Mouse (Mus musculus): ENCODE results near the gene Ppp1r1c. TPM values are rescaled to one million over a fixed set of nuclear protein-coding genes. Genes with fewer than 3 reads are reported as not detected.
"Not testable (repeated sequence)": the region's sequence is repeated elsewhere in the genome, so short reads cannot be mapped to it uniquely, and the experiment has no call there.

The Ppp1r1c gene
- polyA plus RNA-seq, 1 experiment from 2014 or later = not detected

- TF ChIP-seq CTCF (IDR thresholded peaks at IDR 0.05; ENCODE audit: low read depth) = no peak
- Histone ChIP-seq H3K27ac (ENCODE audit: low read depth, low read length) (no peak overlapping the region), H3K4me2 (replicated peaks; ENCODE audit: low read depth) (no peak overlapping the region), H3K9ac (ENCODE audit: low read depth, low read length) (no peak overlapping the region), H3K4me3 (ENCODE audit: low read depth, low read length) (no peak overlapping the region), H3K36me3 (ENCODE audit: control insufficient read depth, insufficient read depth) (no peaks in the 10 kb centered on the region), H3K9me3 (ENCODE audit: control insufficient read depth) (no peaks in the 10 kb centered on the region), H3K27me3 (replicated peaks; ENCODE audit: control insufficient read depth, insufficient read depth, low read length) (no peaks in the 10 kb centered on the region), H3K4me1 (replicated peaks; ENCODE audit: control insufficient read depth, insufficient read depth, low read length) (no peaks in the 10 kb centered on the region)
- 58% methylated on average over 3 of the region's 3 CpGs for WGBS
- no peak for ATAC-seq
Measured at GRCm38 (mm10) chr2:79815708-79816484, 108.3 kb downstream of the Ppp1r1c start.

GRCm38 (mm10) chr2:79819543-79819942 lies 112.0 kb downstream of the Ppp1r1c start:
- Histone ChIP-seq H3K27ac (ENCODE audit: low read depth, low read length) (no peak overlapping the region), H3K9ac (ENCODE audit: low read depth, low read length) (no peak overlapping the region), H3K27me3 (replicated peaks; ENCODE audit: control insufficient read depth, insufficient read depth, low read length) (no peaks in the 10 kb centered on the region), H3K9me3 (ENCODE audit: control insufficient read depth) (no peaks in the 10 kb centered on the region), H3K4me2 (replicated peaks; ENCODE audit: low read depth) (no peak overlapping the region), H3K4me1 (replicated peaks; ENCODE audit: control insufficient read depth, insufficient read depth, low read length) (no peaks in the 10 kb centered on the region), H3K4me3 (ENCODE audit: low read depth, low read length) (no peak overlapping the region), H3K36me3 (ENCODE audit: control insufficient read depth, insufficient read depth) (no peaks in the 10 kb centered on the region)
- WGBS = 83% methylated on average over 3 of the region's 3 CpGs
- no peak for TF ChIP-seq CTCF (IDR thresholded peaks at IDR 0.05; ENCODE audit: low read depth)
- ATAC-seq = no peak

- no peak for TF ChIP-seq CTCF (IDR thresholded peaks at IDR 0.05; ENCODE audit: low read depth)
- Histone ChIP-seq H3K27ac (ENCODE audit: low read depth, low read length) (no peak overlapping the region), H3K4me2 (replicated peaks; ENCODE audit: low read depth) (no peak overlapping the region), H3K4me3 (ENCODE audit: low read depth, low read length) (no peak overlapping the region), H3K4me1 (replicated peaks; ENCODE audit: control insufficient read depth, insufficient read depth, low read length) (no peaks in the 10 kb centered on the region), H3K9ac (ENCODE audit: low read depth, low read length) (no peak overlapping the region), H3K9me3 (ENCODE audit: control insufficient read depth) (no peaks in the 10 kb centered on the region), H3K36me3 (ENCODE audit: control insufficient read depth, insufficient read depth) (no peaks in the 10 kb centered on the region), H3K27me3 (replicated peaks; ENCODE audit: control insufficient read depth, insufficient read depth, low read length) (no peaks in the 10 kb centered on the region)
- WGBS = 63% methylated on average over 4 of the region's 4 CpGs
- ATAC-seq = no peak
Measured at GRCm38 (mm10) chr2:79825853-79826252, 118.3 kb downstream of the Ppp1r1c start.

- 58% methylated on average over 6 of the region's 6 CpGs for WGBS
- no peak overlapping the region for H3K9ac ChIP-seq (ENCODE audit: low read depth, low read length)
- TF ChIP-seq CTCF (IDR thresholded peaks at IDR 0.05; ENCODE audit: low read depth) = no peak
- H3K4me3 ChIP-seq (ENCODE audit: low read depth, low read length) = no peak overlapping the region
- H3K4me1 ChIP-seq (replicated peaks; ENCODE audit: control insufficient read depth, insufficient read depth, low read length) = no peaks in the 10 kb centered on the region
- H3K27ac ChIP-seq (ENCODE audit: low read depth, low read length) = no peak overlapping the region
- H3K9me3 ChIP-seq (ENCODE audit: control insufficient read depth) = no peaks in the 10 kb centered on the region
- no peaks in the 10 kb centered on the region for H3K27me3 ChIP-seq (replicated peaks; ENCODE audit: control insufficient read depth, insufficient read depth, low read length)
- ATAC-seq = no peak
- H3K4me2 ChIP-seq (replicated peaks; ENCODE audit: low read depth) = no peak overlapping the region
- no peaks in the 10 kb centered on the region for H3K36me3 ChIP-seq (ENCODE audit: control insufficient read depth, insufficient read depth)
Measured at GRCm38 (mm10) chr2:79839090-79839489, 131.5 kb downstream of the Ppp1r1c start.

- no peak for ATAC-seq
- WGBS = 48% methylated on average over 5 of the region's 5 CpGs
- Histone ChIP-seq H3K4me1 (replicated peaks; ENCODE audit: control insufficient read depth, insufficient read depth, low read length) (no peaks in the 10 kb centered on the region), H3K4me3 (ENCODE audit: low read depth, low read length) (no peak overlapping the region), H3K4me2 (replicated peaks; ENCODE audit: low read depth) (no peak overlapping the region), H3K27ac (ENCODE audit: low read depth, low read length) (no peak overlapping the region), H3K27me3 (replicated peaks; ENCODE audit: control insufficient read depth, insufficient read depth, low read length) (no peaks in the 10 kb centered on the region), H3K36me3 (ENCODE audit: control insufficient read depth, insufficient read depth) (no peaks in the 10 kb centered on the region), H3K9me3 (ENCODE audit: control insufficient read depth) (no peaks in the 10 kb centered on the region), H3K9ac (ENCODE audit: low read depth, low read length) (no peak overlapping the region)
- TF ChIP-seq CTCF (IDR thresholded peaks at IDR 0.05; ENCODE audit: low read depth) = no peak
Measured at GRCm38 (mm10) chr2:79839513-79839912, 131.9 kb downstream of the Ppp1r1c start.

- not testable (repeated sequence) for H3K4me1 ChIP-seq (replicated peaks; ENCODE audit: control insufficient read depth, insufficient read depth, low read length); H3K4me2 ChIP-seq (replicated peaks; ENCODE audit: low read depth); H3K4me3 ChIP-seq (ENCODE audit: low read depth, low read length); H3K27ac ChIP-seq (ENCODE audit: low read depth, low read length); ATAC-seq; H3K9ac ChIP-seq (ENCODE audit: low read depth, low read length); H3K36me3 ChIP-seq (ENCODE audit: control insufficient read depth, insufficient read depth); H3K27me3 ChIP-seq (replicated peaks; ENCODE audit: control insufficient read depth, insufficient read depth, low read length); H3K9me3 ChIP-seq (ENCODE audit: control insufficient read depth)
- WGBS = 88% methylated on average over 13 of the region's 13 CpGs
Measured at GRCm38 (mm10) chr2:79847396-79847795, 139.8 kb downstream of the Ppp1r1c start.
